Mouse (Mus musculus): ENCODE measurements around the gene Gprc6a. TPM values are rescaled to one million over a fixed set of nuclear protein-coding genes. Genes with fewer than 3 reads are reported as not detected.

Gprc6a gene
- polyA plus RNA-seq, 1 experiment from 2014 or later = not detected

- Histone ChIP-seq H3K27ac (replicated peaks) (no peak overlapping the region), H3K36me3 (no peaks in the 10 kb centered on the region), H3K4me2 (no peak overlapping the region), H3K4me3 (no peak overlapping the region), H3K4me1 (no peaks in the 10 kb centered on the region), H3K27me3 (replicated peaks) (no peaks in the 10 kb centered on the region), H3K9me3 (no peaks in the 10 kb centered on the region), H3K9ac (no peak overlapping the region)
- 66% methylated on average over 9 of the region's 9 CpGs for WGBS
- no peak for ATAC-seq (ENCODE audit: extremely low read depth, insufficient number of reproducible peaks, low FRiP score, low TSS enrichment)
Measured at GRCm38 (mm10) chr10:51571225-51571996, 59.9 kb downstream of the Gprc6a start.

Other genes with a start within 250 kb of the Gprc6a start
- 1.0 TPM in 1 of 2 replicates, not detected in the other for gene Gm49339, start 150.8 kb downstream of the Gprc6a start, polyA plus RNA-seq (2015; fragmentation: Nextera tagmentation; extraction: Ambion mirVana)
- gene Lilr4b, start 150.8 kb downstream of the Gprc6a start, polyA plus RNA-seq (2015; fragmentation: Nextera tagmentation; extraction: Ambion mirVana) = 0.69 and 0.87 TPM in 2 replicates
- 2.2 and 2.8 TPM in 2 replicates for gene Lilrb4a, start 140.5 kb downstream of the Gprc6a start, polyA plus RNA-seq (2015; fragmentation: Nextera tagmentation; extraction: Ambion mirVana)
- 3.1 and 3.4 TPM in 2 replicates for gene Fam162b, start 40.9 kb downstream of the Gprc6a start, polyA plus RNA-seq (2015; fragmentation: Nextera tagmentation; extraction: Ambion mirVana)
- gene Rfx6, start 46.3 kb upstream of the Gprc6a start, polyA plus RNA-seq (2015; fragmentation: Nextera tagmentation; extraction: Ambion mirVana) = 0.11 TPM in 1 of 2 replicates, not detected in the other